Mouse (Mus musculus): ENCODE results near the gene Ppme1.

The Ppme1 gene

GRCm38 (mm10) chr7:100371495-100372451 is at the start of gene Ppme1, which contains the start of gene C2cd3:
Ppme1 (minus strand) TSS chr7:100372307.
C2cd3 (plus strand) TSS chr7:100372233.
- in situ Hi-C loops (cut with MboI, MseI), result no loop called here

- in situ Hi-C loops (cut with MboI, MseI), result loop anchor here in 1 of 2 experiments (10.0 kb wide), 1 partner anchor 1094 kb away; no protein-coding TSS in a partner anchor
Observed at GRCm38 (mm10) chr7:100408684-100409083, 36.6 kb upstream of the Ppme1 start.

- in situ Hi-C loops (cut with MboI, MseI), result loop anchor here in 1 of 2 experiments (10.0 kb wide), 1 partner anchor 1093 kb away; no protein-coding TSS in a partner anchor
Observed at GRCm38 (mm10) chr7:100407677-100408076, 35.6 kb upstream of the Ppme1 start.

- in situ Hi-C loops (cut with MboI, MseI), result loop anchor here (5.0 to 10.0 kb wide), 2 partner anchors 65 to 1088 kb away; no protein-coding TSS in a partner anchor
Observed at GRCm38 (mm10) chr7:100402715-100403114, 30.6 kb upstream of the Ppme1 start.

GRCm38 (mm10) chr7:100400899-100401539 is 28.9 kb upstream of the Ppme1 start:
- in situ Hi-C loops (cut with MboI, MseI), result loop anchor here (5.0 to 10.0 kb wide), 2 partner anchors 64 to 1086 kb away; no protein-coding TSS in a partner anchor

- in situ Hi-C loops (cut with MboI, MseI), result no loop called here
Observed at GRCm38 (mm10) chr7:100399231-100399913, 27.3 kb upstream of the Ppme1 start.

GRCm38 (mm10) chr7:100392265-100392664 is 20.2 kb upstream of the Ppme1 start:
- in situ Hi-C loops (cut with MboI, MseI), result no loop called here

- in situ Hi-C loops (cut with MboI, MseI), result no loop called here
Observed at GRCm38 (mm10) chr7:100390166-100390565, 18.1 kb upstream of the Ppme1 start.

GRCm38 (mm10) chr7:100388174-100388573 is 16.1 kb upstream of the Ppme1 start:
- in situ Hi-C loops (cut with MboI, MseI), result no loop called here

- in situ Hi-C loops (cut with MboI, MseI), result no loop called here
Observed at GRCm38 (mm10) chr7:100383207-100383606, 11.1 kb upstream of the Ppme1 start.

- in situ Hi-C loops (cut with MboI, MseI), result no loop called here
Observed at GRCm38 (mm10) chr7:100381161-100381560, 9.1 kb upstream of the Ppme1 start.

- in situ Hi-C loops (cut with MboI, MseI), result no loop called here
Observed at GRCm38 (mm10) chr7:100378257-100378656, 6.2 kb upstream of the Ppme1 start.

- in situ Hi-C loops (cut with MboI, MseI), result no loop called here
Observed at GRCm38 (mm10) chr7:100372452-100372980, 409 bp upstream of the Ppme1 start.

- in situ Hi-C loops (cut with MboI, MseI), result no loop called here
Observed at GRCm38 (mm10) chr7:100364888-100365287, 7.2 kb downstream of the Ppme1 start.

- in situ Hi-C loops (cut with MboI, MseI), result no loop called here
Observed at GRCm38 (mm10) chr7:100363162-100363561, 8.9 kb downstream of the Ppme1 start.

- in situ Hi-C loops (cut with MboI, MseI), result no loop called here
Observed at GRCm38 (mm10) chr7:100357856-100358255, 14.3 kb downstream of the Ppme1 start.

GRCm38 (mm10) chr7:100356768-100357167 is 15.3 kb downstream of the Ppme1 start:
- in situ Hi-C loops (cut with MboI, MseI), result no loop called here

- in situ Hi-C loops (cut with MboI, MseI), result no loop called here
Observed at GRCm38 (mm10) chr7:100356324-100356723, 15.8 kb downstream of the Ppme1 start.

GRCm38 (mm10) chr7:100354984-100355383 is 17.1 kb downstream of the Ppme1 start:
- in situ Hi-C loops (cut with MboI, MseI), result no loop called here

- in situ Hi-C loops (cut with MboI, MseI), result loop anchor here in 1 of 2 experiments (5.0 kb wide), 1 partner anchor 66 kb away; no protein-coding TSS in a partner anchor
Observed at GRCm38 (mm10) chr7:100335921-100336320, 36.2 kb downstream of the Ppme1 start.

- in situ Hi-C loops (cut with MboI, MseI), result no loop called here
Observed at GRCm38 (mm10) chr7:100331269-100331668, 40.8 kb downstream of the Ppme1 start.

Data from T-helper 17 cell (primary cell).